Mouse (Mus musculus) olfactory bulb, adult 2 months (tissue): ENCODE results near the gene Cdkal1.

Experiments
- CTCF ChIP-seq: fragments of 200-500 bp; IDR thresholded peaks from 2 replicates; pipeline ENCODE4 v1.5.1; 2012; ENCODE audit warnings: low read depth, mild to moderate bottlenecking, low read length, moderate library complexity; ENCODE audit not compliant: insufficient read depth
- POLR2A ChIP-seq: fragments of 200-500 bp; IDR thresholded peaks from 2 replicates; pipeline ENCODE4 v1.6.1; 2012; ENCODE audit warnings: mild to moderate bottlenecking, low read depth, low read length, moderate library complexity; ENCODE audit not compliant: insufficient read depth

GRCm38 (mm10) chr13:29514071-29514470 is 341.4 kb downstream of the Cdkal1 start:
- TF ChIP-seq CTCF (no peak), POLR2A (no peak)
